Mouse (Mus musculus): Measurements from ENCODE around the gene Rheb. TPM values are rescaled to one million over a fixed set of nuclear protein-coding genes. Genes with fewer than 3 reads are reported as not detected.
A peak's percentile ranks its signal among the peaks of the same experiment; 100 is the strongest.

The Rheb gene
- total RNA-seq (2014; fragmentation: Nextera tagmentation) (71.1 and 91.4 TPM in 2 replicates), total RNA-seq (2017) (42.6 and 55.6 TPM in 2 replicates)

- ATAC-seq (replicated peaks; ENCODE audit: low FRiP score, low TSS enrichment, poor library complexity, severe bottlenecking), result peak; percentile 89
Observed at GRCm38 (mm10) chr5:24842274-24843102, at the start of gene Rheb. TSS of gene Rheb (minus strand) at chr5:24842624.

- no peak for ATAC-seq (replicated peaks; ENCODE audit: low FRiP score, low TSS enrichment, poor library complexity, severe bottlenecking)
Observed at GRCm38 (mm10) chr5:24889860-24890259, 47.4 kb upstream of the Rheb start.

GRCm38 (mm10) chr5:24888874-24889591, 46.6 kb upstream of the Rheb start:
- no peak for ATAC-seq (replicated peaks; ENCODE audit: low FRiP score, low TSS enrichment, poor library complexity, severe bottlenecking)

- ATAC-seq (replicated peaks; ENCODE audit: low FRiP score, low TSS enrichment, poor library complexity, severe bottlenecking), result no peak
Observed at GRCm38 (mm10) chr5:24887271-24887670, 44.8 kb upstream of the Rheb start.

- ATAC-seq (replicated peaks; ENCODE audit: low FRiP score, low TSS enrichment, poor library complexity, severe bottlenecking), result no peak
Observed at GRCm38 (mm10) chr5:24878713-24879112, 36.3 kb upstream of the Rheb start.

- ATAC-seq (replicated peaks; ENCODE audit: low FRiP score, low TSS enrichment, poor library complexity, severe bottlenecking), result peak; percentile 61
Observed at GRCm38 (mm10) chr5:24877836-24878624, 35.6 kb upstream of the Rheb start.

GRCm38 (mm10) chr5:24876653-24877052, 34.2 kb upstream of the Rheb start:
- ATAC-seq (replicated peaks; ENCODE audit: low FRiP score, low TSS enrichment, poor library complexity, severe bottlenecking), result 0 out of 2 replicates have a peak, but pooled peaks have one; percentile 10

- ATAC-seq (replicated peaks; ENCODE audit: low FRiP score, low TSS enrichment, poor library complexity, severe bottlenecking), result no peak
Observed at GRCm38 (mm10) chr5:24874111-24874510, 31.7 kb upstream of the Rheb start.

- ATAC-seq (replicated peaks; ENCODE audit: low FRiP score, low TSS enrichment, poor library complexity, severe bottlenecking), result no peak
Observed at GRCm38 (mm10) chr5:24873221-24873620, 30.8 kb upstream of the Rheb start.

- ATAC-seq (replicated peaks; ENCODE audit: low FRiP score, low TSS enrichment, poor library complexity, severe bottlenecking), result no peak
Observed at GRCm38 (mm10) chr5:24871276-24871675, 28.9 kb upstream of the Rheb start.

GRCm38 (mm10) chr5:24869796-24870289, 27.4 kb upstream of the Rheb start:
- ATAC-seq (replicated peaks; ENCODE audit: low FRiP score, low TSS enrichment, poor library complexity, severe bottlenecking), result peak; percentile 78

- peak; percentile 82 for ATAC-seq (replicated peaks; ENCODE audit: low FRiP score, low TSS enrichment, poor library complexity, severe bottlenecking)
Observed at GRCm38 (mm10) chr5:24863804-24864203, 21.4 kb upstream of the Rheb start.

GRCm38 (mm10) chr5:24861449-24861930, 19.1 kb upstream of the Rheb start:
- ATAC-seq (replicated peaks; ENCODE audit: low FRiP score, low TSS enrichment, poor library complexity, severe bottlenecking), result no peak

GRCm38 (mm10) chr5:24860635-24861448, 18.4 kb upstream of the Rheb start:
- no peak for ATAC-seq (replicated peaks; ENCODE audit: low FRiP score, low TSS enrichment, poor library complexity, severe bottlenecking)

GRCm38 (mm10) chr5:24859771-24860540, 17.5 kb upstream of the Rheb start:
- peak; percentile 28; the same call in 1 of the 2 replicates for ATAC-seq (replicated peaks; ENCODE audit: low FRiP score, low TSS enrichment, poor library complexity, severe bottlenecking)

GRCm38 (mm10) chr5:24854827-24855600, 12.6 kb upstream of the Rheb start:
- ATAC-seq (replicated peaks; ENCODE audit: low FRiP score, low TSS enrichment, poor library complexity, severe bottlenecking), result peak; percentile 92

- no peak for ATAC-seq (replicated peaks; ENCODE audit: low FRiP score, low TSS enrichment, poor library complexity, severe bottlenecking)
Observed at GRCm38 (mm10) chr5:24854256-24854655, 11.8 kb upstream of the Rheb start.

Data from megakaryocyte-erythroid progenitor cell, adult 5-6 weeks (primary cell).